In the genomic region with DNA sequence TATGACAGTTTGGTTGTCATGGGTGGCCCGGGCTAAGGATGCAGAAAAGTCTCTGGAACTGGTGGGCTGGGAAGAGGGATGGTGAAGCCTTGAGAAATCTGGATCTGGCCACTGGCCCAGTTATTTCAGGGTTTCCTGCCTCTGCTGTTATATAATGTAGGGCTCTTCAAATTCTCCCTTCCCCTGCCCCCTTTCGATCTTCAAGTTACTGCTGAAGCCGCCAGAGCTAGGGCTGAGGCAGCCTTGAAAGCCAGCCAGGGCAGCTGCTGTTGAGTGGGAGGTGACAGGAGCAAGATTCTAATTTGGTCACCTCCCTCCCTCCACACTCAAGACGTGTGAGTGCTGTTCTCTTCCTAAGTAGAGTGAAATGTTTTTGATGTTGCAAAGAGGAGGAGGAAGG, we compare ENCODE assay signal across 8 mouse cellular contexts. TPM values are rescaled to one million over a fixed set of nuclear protein-coding genes. Genes with fewer than 3 reads are reported as not detected.
DNase-seq lines count a peak whose midpoint lies in the region; ATAC-seq and TF ChIP-seq lines count a peak whose summit lies in the region.

No protein-coding gene starts in this region.

- no peaks in the 10 kb centered on the region for H3K27me3 ChIP-seq in small intestine, adult 2 months (ENCODE audit: control insufficient read depth, insufficient read depth, low read length)
- H3K27me3 ChIP-seq in intestine, embryonic 15.5 days (replicated peaks), result no peaks in the 10 kb centered on the region

- ATAC-seq in cerebellum, adult (ENCODE audit: insufficient number of reproducible peaks, low FRiP score, low TSS enrichment), result no peak
- ATAC-seq in intestine, embryonic 15.5 days, result no peak

- no peaks in the 10 kb centered on the region for H3K9me3 ChIP-seq in intestine, embryonic 15.5 days

- WGBS in small intestine, adult 2 months, result 55% methylated on average over 4 of the region's 4 CpGs
- WGBS in intestine, embryonic 15.5 days, result 47% methylated on average over 4 of the region's 4 CpGs

- intact Hi-C loops in left cerebral cortex, postnatal 4 days (cut with DNase I), result loop anchor here (10.0 kb wide), 2 partner anchors 88 to 218 kb away; a partner anchor contains a TSS
- intact Hi-C loops in heart, postnatal 10 days (cut with DNase I), result loop anchor here (5.0 kb wide), 2 partner anchors 45 to 85 kb away; a partner anchor contains a TSS
- intact Hi-C loops in left cerebral cortex, postnatal 14 days (cut with DNase I), result loop anchor here (5.0 kb wide), 1 partner anchor 85 kb away; a partner anchor contains a TSS

- H3K4me1 ChIP-seq in small intestine, adult 2 months (ENCODE audit: control insufficient read depth, insufficient read depth, insufficient read length, low read length), result peaks cover 17% of the 10 kb centered on the region; the same call in 1 of the 2 replicates
- no peaks in the 10 kb centered on the region for H3K4me1 ChIP-seq in intestine, embryonic 15.5 days (replicated peaks)

- H3K9ac ChIP-seq in intestine, embryonic 15.5 days, result no peak overlapping the region

- H3K36me3 ChIP-seq in small intestine, adult 2 months (ENCODE audit: control insufficient read depth, insufficient read depth, low read length), result no peaks in the 10 kb centered on the region
- H3K36me3 ChIP-seq in intestine, embryonic 15.5 days, result no peaks in the 10 kb centered on the region

- H3K4me3 ChIP-seq in small intestine, adult 2 months (ENCODE audit: low read depth, low read length), result no peak overlapping the region
- H3K4me3 ChIP-seq in intestine, embryonic 15.5 days (replicated peaks), result no peak overlapping the region

- peak overlapping the region; percentile 14; the same call in 1 of the 2 replicates for H3K27ac ChIP-seq in small intestine, adult 2 months (ENCODE audit: insufficient read depth, low read depth, low read length)
- H3K27ac ChIP-seq in intestine, embryonic 15.5 days, result no peak overlapping the region

- TF ChIP-seq POLR2A in small intestine, adult 2 months (IDR thresholded peaks at IDR 0.05; ENCODE audit: low read depth, low read length), result no peak

- H3K4me2 ChIP-seq in intestine, embryonic 15.5 days (replicated peaks), result no peak overlapping the region

- TF ChIP-seq CTCF in small intestine, adult 2 months (IDR thresholded peaks at IDR 0.05; ENCODE audit: extremely low read depth, insufficient read length, insufficient replicate concordance, low read depth, low read length), result no peak

- peak; percentile 86 for DNase-seq in left cerebral cortex, adult 11 months (ENCODE audit: low spot score)
- no peak for DNase-seq in left cerebral cortex, postnatal 4 days
- DNase-seq in heart, postnatal 10 days, result peak; percentile 73 to 81
- peak; percentile 89 to 94 for DNase-seq in left cerebral cortex, postnatal 14 days (ENCODE audit: low spot score in 2 of 2)
- no peak for DNase-seq in embryo, embryonic 10.5 days (ENCODE audit: low spot score)

RNA-seq across cellular contexts. Expression of a gene that starts 46.8 kb away (rescaled TPM):
- 1 to 10 TPM; 4.0 to 4.3 TPM for total RNA-seq in left cerebral cortex, postnatal 4 days (2021)
- total RNA-seq in heart, postnatal 10 days (2021), result 10 to 100 TPM; 78.0 to 86.7 TPM
- total RNA-seq in left cerebral cortex, postnatal 14 days (2021), result 1 to 10 TPM; 4.9 to 5.0 TPM
- 0.05 TPM in 2 replicates for polyA plus RNA-seq in small intestine, adult 2 months (2012; rRNA removed)
- 0.04 and 0.08 TPM in 2 replicates for polyA plus RNA-seq in intestine, embryonic 15.5 days (2015; fragmentation: Nextera tagmentation; extraction: Ambion mirVana)

RNA-seq across cellular contexts. Expression of a gene that starts 57.5 kb away (rescaled TPM):
- 1 to 10 TPM; 1.0 to 1.3 TPM for total RNA-seq in left cerebral cortex, postnatal 4 days (2021)
- total RNA-seq in heart, postnatal 10 days (2021), result not detected
- total RNA-seq in left cerebral cortex, postnatal 14 days (2021), result 1 to 10 TPM; 1.0 to 1.5 TPM
- polyA plus RNA-seq in small intestine, adult 2 months (2012; rRNA removed), result 0.08 TPM in 1 of 2 replicates, not detected in the other
- polyA plus RNA-seq in intestine, embryonic 15.5 days (2015; fragmentation: Nextera tagmentation; extraction: Ambion mirVana), result 0.16 TPM in 1 of 2 replicates, not detected in the other

Comparison
In these comparisons a context has a peak if more than half of its experiments do, and no peak if none do; other contexts are left out.
1. DNase-seq: peak in left cerebral cortex, adult 11 months (single experiment), heart, postnatal 10 days (2 of 2) and left cerebral cortex, postnatal 14 days (2 of 2); none in left cerebral cortex, postnatal 4 days (single experiment) and embryo, embryonic 10.5 days (single experiment).
2. RNA of a gene that starts 46.8 kb away (total RNA-seq): 78.0 to 86.7 TPM in heart, postnatal 10 days; 4.9 to 5.0 TPM in left cerebral cortex, postnatal 14 days and 4.0 to 4.3 TPM in left cerebral cortex, postnatal 4 days; every median in the first group is over 10 times any median in the second.